Mouse (Mus musculus) right cerebral cortex, postnatal 25 days (tissue): Measurements from ENCODE around the gene Pmepa1.

ENCODE experiments used
- DNase-seq: peaks from one replicate; pipeline ENCODE4 v3.0.0; 2022

Gene Pmepa1

DNA sequence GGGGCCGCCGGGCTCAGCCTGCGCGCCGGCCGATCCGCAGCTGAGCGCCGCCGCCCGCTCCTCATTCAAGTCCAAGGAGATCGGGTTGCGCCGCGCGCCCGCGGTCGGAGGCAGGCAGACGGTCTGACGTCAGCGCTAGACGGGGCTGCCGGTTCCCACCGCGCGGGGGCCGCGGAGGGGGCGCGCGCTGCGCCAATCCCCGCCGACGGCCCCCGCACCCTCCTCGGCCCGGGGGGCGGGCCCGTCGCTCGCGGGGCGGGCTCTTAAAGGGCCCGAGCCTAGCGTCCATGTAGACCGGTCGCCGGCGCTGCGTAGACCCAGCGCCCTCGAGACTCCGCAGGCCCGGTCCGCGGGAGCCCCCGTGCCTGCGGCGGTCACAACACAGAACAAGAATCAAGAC, at the start of gene Pmepa1:
TSS of gene Pmepa1 (minus strand) at position 125 of the 400 bp plus-strand sequence.
- DNase-seq: peak; percentile 94

DNA sequence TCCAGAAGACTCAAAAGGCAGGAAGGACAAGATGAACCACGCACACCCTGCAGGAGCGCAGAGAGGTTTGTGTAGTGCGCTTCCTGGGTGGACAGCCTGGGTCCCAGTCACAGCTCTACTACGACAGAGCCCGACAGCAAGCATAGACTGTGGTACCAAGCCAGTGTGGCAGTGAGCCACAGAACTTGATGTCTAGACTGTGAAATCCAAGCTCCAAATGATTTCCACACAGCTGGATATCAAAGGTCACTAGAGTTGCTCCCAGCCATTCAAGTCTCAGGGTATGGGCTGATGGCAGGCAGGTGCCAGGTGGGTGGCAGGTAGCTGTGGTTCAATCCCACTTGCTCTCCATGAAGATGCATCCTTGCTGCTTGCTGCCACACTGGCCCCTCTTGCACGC, 45.4 kb upstream of the Pmepa1 start:
- DNase-seq: no peak

DNA sequence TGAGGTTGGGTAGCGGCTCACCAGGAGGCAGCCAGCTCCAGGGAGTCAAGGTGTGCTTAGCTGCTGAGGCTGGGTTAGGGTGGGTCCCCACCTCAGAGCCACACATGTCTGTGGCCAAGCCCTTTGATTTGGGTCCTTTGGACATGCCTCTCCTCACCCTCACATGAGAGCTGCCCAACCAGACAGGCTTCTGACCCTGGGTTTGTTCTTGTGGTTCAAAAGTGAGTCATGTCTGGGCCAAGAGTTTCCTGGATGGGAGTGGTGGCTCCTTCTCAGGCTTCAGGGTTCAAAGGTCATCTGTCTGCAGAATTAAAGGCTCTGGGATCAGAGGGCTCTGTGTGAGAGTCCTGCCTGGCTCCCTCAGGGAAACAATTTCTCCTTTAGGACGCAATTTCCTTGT, 44.9 kb upstream of the Pmepa1 start:
- no peak for DNase-seq

DNA sequence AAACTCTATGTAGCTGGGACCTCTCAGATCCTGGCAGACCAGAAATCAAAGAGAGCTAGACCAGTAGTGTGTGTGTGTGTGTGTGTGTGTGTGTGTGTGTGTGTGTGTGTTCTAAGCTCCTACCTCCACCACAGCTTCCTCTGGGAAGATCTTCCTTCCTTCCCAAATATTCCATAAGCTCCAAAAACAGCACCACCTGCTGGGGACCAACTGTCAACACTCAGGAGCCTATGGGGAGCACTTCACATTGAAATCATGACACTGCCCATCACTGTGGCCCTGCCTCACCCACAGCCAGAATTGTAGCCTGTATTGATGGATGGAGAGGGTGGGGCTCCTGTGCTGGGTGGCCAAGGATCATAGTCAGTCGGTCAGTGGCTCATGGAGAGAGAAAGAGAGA, 38.0 kb upstream of the Pmepa1 start:
- no peak for DNase-seq

DNA sequence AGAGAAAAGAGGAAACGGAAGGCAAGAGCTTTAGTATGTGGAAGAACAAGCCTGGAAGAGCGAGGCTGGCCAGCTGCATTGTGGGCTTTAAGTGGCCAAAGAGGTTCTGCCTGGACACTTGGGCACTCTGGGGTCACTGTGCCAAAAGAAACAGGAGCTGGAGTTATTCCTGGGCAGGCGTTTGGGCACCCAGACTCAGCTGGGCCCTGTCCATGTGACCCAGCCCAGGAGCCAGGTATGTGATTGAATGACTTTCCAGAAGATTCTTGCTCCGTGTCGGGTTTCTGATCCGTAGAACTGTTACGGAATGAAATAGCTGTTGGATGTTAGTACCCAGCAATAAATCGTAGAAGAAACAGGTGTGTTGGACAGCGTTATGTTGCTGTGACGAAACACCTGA, 32.2 kb upstream of the Pmepa1 start:
- DNase-seq: no peak

DNA sequence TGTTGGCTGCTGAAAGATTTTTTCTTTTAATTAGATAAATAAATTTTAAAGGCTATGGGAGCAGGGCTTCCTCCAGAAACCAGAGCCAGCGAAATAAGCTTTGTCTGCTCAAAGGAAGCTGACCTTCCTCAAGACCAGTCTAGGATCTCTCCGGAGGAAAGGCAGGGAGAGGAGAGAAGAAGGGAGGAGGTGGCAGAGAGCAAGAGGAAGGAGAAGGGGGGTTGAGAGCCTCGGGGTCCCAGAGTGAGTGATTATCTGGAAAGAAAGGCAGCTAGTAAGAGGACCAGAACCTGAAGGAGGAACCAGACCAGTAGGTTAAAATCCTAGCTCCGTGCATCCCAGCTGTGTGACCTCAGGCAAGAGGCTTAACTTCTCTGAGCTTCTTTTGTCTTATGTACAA, 31.7 kb upstream of the Pmepa1 start:
- DNase-seq: no peak

DNA sequence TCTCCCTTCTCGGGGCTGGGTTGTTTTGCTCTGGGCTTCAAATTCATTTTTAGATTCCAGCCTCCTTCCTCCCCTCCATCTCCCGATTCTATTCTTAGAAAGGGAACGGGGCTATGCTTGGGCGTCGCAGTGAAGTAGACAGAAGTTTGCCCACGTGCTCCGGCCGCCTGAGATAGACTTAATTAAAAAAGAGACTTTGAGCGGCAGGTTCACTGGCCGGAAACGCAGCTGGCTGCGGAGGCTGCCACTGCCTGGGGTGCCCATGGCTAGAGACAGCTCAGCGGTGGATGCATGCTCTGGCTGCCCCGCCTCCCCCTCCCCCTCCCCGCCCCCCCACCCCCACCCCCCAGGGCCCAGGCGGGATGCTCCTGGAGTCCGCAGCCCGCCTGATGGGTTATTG, 31.2 kb upstream of the Pmepa1 start:
- DNase-seq: peak; percentile 58

DNA sequence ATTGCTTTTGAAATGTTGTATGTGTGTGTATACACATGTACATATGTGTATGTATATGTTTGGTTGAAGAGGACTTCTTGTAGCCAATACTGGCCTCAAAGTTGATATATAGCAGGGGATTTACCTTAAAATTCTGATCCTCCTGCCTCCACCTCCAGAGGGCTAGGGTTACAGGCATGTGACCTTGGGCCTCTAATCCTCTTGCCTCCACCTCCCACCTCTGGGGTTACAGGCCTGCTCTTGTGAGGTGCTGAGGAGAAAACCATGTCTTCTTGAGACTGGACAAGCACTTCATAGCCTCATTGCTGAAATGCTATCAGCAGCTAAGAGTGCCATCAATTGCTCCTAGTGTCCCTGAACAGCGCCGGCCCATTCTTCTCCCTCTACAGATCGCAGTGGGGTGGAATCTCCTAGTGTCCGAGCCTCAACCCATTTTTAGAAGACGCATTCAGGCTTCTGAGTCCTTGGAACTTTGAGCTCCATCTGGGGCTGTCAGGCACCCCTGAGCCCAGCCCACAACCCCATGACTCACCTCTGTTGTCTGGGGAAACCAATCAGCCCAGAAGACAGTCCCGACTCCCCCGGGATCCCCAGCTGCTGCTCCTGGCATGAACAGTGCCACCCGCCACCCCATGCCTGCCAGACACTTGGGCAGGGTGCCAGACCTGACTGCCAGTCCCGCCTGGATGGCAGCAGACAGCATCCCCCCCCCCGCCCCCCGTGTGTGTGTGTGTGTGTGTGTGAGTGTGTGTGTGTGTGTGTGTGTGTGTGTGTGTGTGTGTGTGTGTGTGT, 30.6 kb upstream of the Pmepa1 start:
- peak; percentile 80 for DNase-seq

DNA sequence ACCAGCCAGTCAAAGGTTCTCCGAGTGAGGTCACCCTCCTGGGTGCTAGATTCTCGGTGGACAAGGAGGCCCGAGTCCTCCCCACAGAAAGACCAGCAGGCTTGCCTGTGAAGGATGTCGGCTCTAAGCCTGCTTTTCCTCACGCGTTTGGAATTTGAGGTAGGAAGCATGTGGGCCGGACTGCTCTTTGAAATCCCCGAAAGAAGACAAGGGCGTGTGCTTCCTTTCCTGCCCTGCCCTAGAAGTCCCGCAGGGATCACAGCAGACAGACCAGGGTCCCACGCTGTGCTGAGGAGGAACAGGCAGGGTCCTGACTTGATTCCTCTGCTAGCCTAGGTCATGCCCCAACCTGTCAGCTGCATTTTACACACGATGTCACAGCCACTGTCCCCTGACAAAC, 28.7 kb upstream of the Pmepa1 start:
- DNase-seq: no peak

DNA sequence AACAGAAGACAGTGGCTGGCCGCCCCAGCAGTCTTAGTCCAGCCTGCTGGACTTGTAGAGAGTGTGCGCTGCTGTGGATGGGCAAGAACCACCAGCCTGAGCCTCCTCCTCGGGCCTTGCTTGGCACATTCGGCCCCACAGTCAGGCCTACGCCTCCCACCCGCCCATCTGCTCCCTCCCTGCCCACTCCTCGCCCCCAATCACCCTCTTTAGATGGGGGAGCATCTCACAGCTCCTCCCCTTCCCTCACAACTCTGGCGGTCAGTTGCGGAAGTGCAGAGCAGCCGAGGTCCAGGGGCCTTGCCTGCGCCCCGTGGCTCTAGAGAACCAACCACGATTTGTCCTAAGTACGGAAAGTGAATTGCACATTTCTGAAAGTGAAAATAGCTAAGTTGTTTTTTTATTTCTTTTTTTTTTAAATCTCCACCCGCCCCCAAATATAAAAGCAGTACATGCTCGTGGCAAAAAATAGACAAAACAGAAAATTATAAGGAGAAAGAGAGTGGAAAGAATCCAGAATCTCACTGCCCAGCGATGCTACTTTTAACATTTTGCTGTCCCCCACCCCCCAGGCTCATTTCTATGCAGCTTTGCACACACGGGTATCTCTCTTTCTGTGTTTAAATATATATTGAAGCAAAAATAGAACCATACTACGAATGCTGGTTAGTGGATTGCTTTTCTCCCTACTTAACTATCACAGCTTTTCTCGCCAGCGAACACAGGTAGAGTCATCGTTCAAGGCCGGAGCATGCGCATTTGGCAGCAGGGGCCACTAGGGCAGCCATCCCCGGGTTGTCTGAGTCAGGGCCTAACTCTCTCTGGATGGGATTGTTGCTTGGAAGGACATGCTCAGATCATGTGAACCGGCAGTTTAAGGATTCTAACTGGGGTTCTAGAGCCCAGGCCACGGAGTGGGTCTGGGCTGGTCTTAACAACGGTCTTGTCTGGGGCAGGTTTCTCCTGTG, 24.6 kb upstream of the Pmepa1 start:
- DNase-seq: peak; percentile 41

DNA sequence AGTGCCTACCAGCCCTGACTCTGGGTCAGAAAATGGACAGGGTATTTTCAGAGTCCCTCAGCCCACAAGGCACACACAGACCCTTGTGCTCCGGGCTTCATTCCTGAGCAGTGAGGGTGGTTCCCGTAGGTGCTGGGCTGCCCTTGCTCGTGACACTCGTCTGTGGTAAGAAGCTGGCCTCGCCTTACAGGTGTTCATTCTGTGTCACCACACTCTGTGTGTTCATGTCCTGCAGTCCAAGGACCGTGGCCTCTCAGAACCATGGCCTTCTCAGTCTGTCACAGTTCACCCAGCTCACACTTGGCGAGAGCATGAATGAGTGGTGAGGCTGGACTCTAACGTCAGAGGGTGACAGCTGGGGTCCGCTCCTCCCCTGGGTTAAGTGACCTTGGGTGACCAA, 20.1 kb upstream of the Pmepa1 start:
- no peak for DNase-seq

DNA sequence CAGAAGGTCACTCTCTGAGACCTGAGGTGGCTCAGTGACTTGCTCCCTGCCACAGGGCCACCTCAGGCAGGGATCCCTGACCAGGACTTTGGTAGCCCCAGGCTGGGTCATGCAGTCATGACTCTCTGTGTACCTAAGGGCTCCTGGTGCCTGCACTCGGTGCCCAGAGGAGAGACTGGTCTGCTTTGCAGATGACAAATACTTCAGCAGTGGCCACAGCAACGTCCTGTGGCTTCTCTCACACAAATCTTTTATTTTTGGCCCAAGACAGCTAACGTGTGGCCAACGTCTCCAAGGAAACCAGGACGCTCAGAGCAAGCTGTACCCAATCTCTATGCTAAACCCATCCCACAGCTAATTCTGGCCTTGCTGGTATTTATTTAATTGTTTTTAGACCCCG, 16.7 kb upstream of the Pmepa1 start:
- DNase-seq: no peak

DNA sequence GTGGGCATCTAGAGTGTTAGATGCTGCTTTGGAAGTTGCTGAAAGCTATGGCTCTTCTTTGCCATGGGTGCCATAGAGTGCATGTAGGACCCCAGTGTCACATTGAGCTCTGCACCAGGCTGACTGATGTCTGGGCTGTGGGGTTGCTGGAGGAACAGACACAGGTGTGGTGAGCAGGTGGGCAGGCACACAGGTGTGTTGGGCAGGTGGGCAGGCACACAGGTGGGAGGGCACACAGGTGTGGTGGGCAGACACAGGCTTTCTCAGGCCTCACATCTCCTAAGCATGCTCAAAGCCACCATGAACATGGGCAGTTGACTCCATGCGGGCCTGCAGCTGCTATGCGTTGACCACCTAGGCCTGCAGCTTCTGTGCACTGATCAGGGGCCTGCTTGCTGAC, 16.2 kb upstream of the Pmepa1 start:
- DNase-seq: no peak

DNA sequence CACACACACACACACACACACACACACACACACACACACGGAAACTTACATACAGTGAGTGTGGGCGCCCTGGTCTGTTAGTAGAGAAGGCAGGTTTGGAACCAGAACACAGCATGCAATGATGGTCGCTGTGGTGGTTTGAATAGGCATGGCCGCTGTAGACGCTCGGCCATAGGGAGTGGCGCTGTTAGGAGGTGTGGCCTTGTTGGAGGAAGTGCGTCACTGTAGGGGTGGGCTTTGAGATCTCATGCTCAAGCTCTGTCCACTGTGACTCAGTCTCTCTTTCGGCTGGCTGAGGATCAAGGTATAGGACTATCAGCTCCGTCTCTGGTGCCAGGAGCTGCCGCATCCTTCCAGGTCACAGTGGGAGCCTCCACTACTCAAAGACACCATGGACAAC, 14.6 kb upstream of the Pmepa1 start:
- DNase-seq: no peak

DNA sequence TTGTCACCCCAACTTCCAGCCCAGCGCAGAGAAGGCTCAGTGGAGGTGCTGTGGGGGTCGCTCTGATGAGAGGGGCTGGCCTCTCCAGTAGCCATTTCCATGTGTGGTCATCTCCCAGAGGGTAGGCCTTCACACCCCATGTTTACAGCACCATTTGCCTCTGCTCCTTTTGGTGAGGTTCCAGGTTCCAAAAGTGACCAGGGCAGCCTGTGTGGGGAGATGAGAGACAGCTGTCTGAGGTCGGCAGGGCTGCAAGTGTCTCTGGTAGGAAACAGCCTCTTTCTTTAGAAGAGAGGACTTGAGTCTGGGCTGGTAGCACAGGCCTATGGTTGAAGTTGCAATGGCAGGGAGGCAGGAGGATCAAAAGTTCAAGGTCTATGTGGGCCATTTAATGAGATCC, 13.6 kb upstream of the Pmepa1 start:
- no peak for DNase-seq

DNA sequence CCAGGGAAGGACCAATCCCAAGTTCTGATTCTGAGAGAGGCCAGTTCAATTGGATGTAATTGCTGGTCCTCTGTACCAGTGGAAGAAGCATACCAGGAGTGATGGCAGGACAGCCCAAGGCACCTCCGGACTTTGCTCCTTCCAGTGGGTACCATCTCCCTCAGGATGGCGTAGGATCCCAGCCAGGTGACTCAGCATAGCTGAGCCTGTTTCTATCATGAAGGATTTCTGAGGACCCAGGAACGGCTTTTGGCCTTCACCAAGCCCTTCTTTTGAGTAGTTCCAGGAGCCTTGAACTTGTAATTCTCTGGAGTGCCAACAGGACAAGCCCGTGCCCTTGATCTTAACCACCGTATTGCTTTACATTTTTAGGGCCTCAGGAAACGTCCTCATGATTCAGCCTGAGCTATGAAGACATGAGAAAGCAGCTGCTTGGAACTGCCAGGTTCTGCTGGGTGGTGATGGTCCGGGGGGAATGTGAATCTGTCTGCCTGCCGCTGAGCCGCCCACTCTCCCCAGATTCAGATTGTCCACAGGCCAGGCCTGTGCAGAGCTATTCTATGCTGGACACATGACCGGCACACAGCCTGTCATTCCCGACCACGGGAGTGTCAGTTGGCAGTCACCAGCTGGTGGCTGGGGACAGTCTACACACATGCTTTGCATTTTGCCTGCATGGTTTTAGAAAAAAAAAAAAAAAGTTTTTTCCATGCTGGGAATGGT, 9.6 kb upstream of the Pmepa1 start:
- DNase-seq: no peak

DNA sequence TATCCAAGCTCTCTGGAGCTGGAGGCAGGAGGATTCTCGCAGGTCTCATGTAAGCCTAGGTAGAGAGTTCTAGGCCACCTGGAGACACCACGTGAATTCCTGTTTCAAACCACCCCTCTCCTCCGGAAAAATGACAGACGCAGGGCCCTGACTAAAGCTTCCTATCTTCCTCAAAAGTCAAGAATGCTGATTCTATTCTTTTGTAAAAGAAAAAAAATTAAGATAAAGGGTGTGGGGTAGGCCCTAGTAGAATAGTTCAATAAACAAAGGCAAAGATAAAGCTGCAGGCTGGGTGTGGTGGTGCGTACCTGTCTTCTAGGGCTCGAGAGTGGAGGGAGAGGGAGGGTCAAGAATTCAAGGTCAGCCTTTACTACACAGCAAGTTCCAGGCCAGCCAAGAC, 8.4 kb upstream of the Pmepa1 start:
- no peak for DNase-seq

DNA sequence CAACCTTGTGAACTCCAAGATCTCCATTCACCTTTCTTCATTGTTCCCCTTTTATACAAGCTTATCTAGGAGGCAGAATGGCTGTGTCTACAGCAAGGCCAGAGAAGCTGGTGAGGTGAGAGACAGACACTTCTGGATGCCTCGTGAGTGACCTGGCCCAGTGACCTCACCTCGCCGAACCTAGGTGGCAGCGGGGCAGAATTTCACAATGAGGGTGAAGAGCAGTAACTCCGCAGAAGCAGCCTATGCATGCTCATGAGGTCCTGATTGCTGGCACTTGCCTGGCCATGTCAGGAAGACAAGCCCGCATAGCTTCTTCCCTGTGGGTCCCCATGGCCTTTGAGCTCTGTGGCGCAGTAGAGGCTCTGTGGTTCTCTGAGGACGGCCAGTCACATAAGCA, 5.9 kb upstream of the Pmepa1 start:
- DNase-seq: no peak

DNA sequence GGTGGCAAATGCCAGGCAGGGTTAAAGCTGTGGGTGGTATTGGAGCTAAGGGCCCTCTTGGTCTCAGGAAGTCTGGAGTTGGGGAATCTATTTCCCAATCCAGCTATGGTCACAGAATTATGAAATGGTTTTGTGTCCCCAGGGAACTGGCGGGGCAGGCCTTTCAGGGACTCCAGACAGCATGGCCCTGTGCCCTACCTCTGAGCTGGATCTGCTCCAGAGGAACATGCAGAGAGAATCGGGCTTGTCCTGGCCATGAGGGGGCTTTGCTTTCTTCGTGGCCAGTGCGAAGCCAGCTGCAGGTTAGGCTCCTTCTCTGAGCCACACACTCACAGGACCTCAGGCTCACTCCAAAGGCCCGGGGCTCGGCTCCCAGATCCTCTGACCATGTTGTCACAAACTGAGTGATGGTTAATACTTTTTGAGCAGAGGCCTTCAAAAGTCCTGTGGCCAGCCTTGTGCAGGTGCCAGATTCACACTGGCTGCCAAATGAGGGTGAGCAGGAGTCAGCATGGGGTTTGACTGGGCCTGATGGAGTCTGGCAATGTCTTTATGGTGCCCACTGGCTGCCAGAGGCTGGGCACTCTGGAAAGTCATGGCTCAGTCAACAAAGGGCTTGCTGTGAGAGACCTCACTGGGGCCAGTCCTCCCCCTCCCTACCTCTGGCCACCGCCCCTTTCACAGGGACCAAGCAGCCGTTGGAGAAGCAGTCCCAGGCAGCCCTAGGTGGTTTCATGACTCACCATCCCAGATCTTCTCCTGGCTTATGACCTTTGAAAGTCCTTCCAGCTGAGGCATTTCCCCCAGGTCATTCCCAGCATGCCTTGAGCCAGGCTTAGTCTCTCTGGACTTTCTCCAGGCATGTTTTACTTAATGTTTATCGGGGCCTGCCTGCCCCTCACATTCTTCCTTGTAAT, 4.9 kb upstream of the Pmepa1 start:
- no peak for DNase-seq

DNA sequence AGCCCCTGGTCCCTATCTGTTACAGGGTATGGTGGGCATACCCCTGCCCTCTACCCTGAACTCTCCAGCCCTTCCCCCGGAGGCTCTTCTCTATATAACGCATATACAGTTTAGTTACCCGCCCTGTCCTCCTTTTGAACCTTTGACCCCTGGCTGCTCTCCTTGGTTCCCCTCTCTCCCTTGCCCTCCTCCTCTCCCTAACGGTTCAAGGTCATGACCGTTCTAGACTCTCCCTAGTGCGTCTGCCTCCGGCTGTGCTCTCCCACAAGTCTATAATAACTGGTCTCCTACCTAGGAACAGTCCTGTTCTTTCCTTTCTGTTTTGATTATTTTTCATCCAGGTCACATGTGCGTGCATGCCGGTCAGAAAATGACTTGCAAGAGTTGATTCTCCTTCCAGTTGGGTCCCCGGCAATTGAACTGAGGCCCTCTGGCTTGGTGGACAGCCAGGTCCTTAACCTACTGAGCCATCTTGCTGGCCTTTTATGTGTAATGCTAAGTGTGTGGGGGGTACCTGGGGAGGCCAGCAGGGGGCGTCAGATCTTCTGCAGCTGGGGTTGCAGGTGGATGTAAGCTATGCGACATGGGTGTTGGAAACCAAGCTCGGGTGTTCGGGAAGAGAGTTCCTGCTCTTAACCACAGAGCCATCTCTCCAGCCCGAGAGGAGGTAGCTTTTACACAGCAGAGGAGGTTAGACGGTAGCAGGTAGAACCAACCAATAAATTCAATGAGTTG, 2.7 kb upstream of the Pmepa1 start:
- no peak for DNase-seq

DNA sequence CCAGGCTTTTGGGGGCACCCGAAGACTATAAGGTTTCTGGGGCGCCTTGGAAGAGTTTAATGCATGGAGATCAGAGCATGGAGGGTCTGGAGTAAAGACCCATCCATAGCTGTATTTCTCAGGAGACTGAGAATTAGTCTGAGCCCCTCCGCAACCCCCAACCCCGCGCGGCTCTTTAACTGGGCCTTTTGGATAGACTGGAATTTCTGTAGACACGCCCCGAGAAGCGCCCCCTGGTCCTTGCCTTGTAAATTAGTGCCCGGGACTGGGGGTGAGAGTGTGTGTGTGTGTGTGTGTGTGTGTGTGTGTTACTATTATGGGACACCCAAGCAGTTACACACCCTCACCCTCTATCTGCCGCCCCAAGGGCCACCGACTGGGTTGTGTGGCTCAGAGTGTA, 526 bp upstream of the Pmepa1 start:
- DNase-seq: no peak
